Mouse (Mus musculus): ENCODE results near the gene Gm960.

DNA sequence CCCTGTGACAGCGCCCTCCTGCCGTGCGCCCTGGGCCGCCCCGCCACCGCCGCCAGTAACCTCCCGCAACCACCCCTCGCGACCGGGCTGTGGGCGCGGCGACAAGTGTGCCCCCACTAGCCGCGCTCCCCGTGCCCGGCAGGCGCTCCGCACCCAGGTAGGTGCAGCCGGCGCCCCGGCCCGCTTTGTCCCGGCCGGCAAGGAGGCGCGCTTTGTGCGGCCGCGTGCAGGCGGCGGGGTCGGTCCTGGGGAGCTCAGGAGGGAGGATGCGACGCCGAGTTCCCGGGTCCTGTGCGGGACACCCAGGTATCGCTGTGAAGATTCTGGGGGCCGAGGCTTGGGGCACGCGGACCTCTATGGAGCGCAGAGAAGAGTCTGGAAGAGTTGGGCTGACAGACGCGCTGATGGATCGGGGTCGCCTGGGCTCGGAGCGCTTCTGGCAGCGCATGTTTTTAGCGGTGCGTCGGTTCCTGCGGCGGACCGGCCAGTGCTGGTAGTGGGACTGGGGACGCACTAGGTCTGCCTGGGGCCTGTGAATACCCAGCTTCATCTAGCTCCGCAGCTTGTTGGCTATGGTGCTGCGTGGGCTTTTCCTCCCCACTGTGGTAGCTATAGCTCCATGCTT, 13.8 kb upstream of the Gm960 start:
- no peak for TF ChIP-seq POLR2A (IDR thresholded peaks at IDR 0.05; ENCODE audit: borderline replicate concordance, insufficient read depth, low read length)
- TF ChIP-seq CTCF (IDR thresholded peaks at IDR 0.05; ENCODE audit: borderline replicate concordance, insufficient read depth, low read depth, low read length) = no peak

Measured in cerebellum, adult 2 months (tissue).